Mouse (Mus musculus): ENCODE measurements around the gene Ccdc30.
"Not testable (repeated sequence)": the region's sequence is repeated elsewhere in the genome, so short reads cannot be mapped to it uniquely, and the experiment has no call there.

The Ccdc30 gene

GRCm38 (mm10) chr4:119303291-119303690 is 112.0 kb downstream of the Ccdc30 start:
- DNase-seq (ENCODE audit: low spot score), result no peak

GRCm38 (mm10) chr4:119301777-119302176 is 113.5 kb downstream of the Ccdc30 start:
- DNase-seq (ENCODE audit: low spot score), result no peak

- no peak for DNase-seq (ENCODE audit: low spot score)
Measured at GRCm38 (mm10) chr4:119300761-119301160, 114.6 kb downstream of the Ccdc30 start.

GRCm38 (mm10) chr4:119297361-119297760 is 118.0 kb downstream of the Ccdc30 start:
- DNase-seq (ENCODE audit: low spot score), result no peak

- no peak for DNase-seq (ENCODE audit: low spot score)
Measured at GRCm38 (mm10) chr4:119295134-119295453, 120.2 kb downstream of the Ccdc30 start.

- DNase-seq (ENCODE audit: low spot score), result peak; percentile 100
Measured at GRCm38 (mm10) chr4:119294415-119295133, 120.7 kb downstream of the Ccdc30 start, which contains the start of gene Ybx1. Gene Ybx1 (minus strand): TSS chr4:119294604.

GRCm38 (mm10) chr4:119293574-119294258 is 121.6 kb downstream of the Ccdc30 start:
- DNase-seq (ENCODE audit: low spot score), result peak; percentile 32

- peak; percentile 66 for DNase-seq (ENCODE audit: low spot score)
Measured at GRCm38 (mm10) chr4:119292771-119293573, 122.3 kb downstream of the Ccdc30 start.

GRCm38 (mm10) chr4:119291921-119292320 is 123.4 kb downstream of the Ccdc30 start:
- DNase-seq (ENCODE audit: low spot score), result no peak

GRCm38 (mm10) chr4:119285336-119285735 is 130.0 kb downstream of the Ccdc30 start:
- no peak for DNase-seq (ENCODE audit: low spot score)

- DNase-seq (ENCODE audit: low spot score), result no peak
Measured at GRCm38 (mm10) chr4:119284861-119285260, 130.5 kb downstream of the Ccdc30 start.

- not testable (repeated sequence) for DNase-seq (ENCODE audit: low spot score)
Measured at GRCm38 (mm10) chr4:119278784-119279183, 136.5 kb downstream of the Ccdc30 start.

- no peak for DNase-seq (ENCODE audit: low spot score)
Measured at GRCm38 (mm10) chr4:119275726-119276125, 139.6 kb downstream of the Ccdc30 start.

- DNase-seq (ENCODE audit: low spot score), result no peak
Measured at GRCm38 (mm10) chr4:119275226-119275625, 140.1 kb downstream of the Ccdc30 start.

GRCm38 (mm10) chr4:119274627-119275026 is 140.7 kb downstream of the Ccdc30 start:
- no peak for DNase-seq (ENCODE audit: low spot score)
